Mouse (Mus musculus) kidney, adult 11 months (tissue): ENCODE measurements around the gene Atad1.
"Not testable (repeated sequence)": the region's sequence is repeated elsewhere in the genome, so short reads cannot be mapped to it uniquely, and the experiment has no call there.

Experiments used
- DNase-seq: peaks from one replicate; pipeline ENCODE4 v3.0.0; 2022

Gene Atad1

DNA sequence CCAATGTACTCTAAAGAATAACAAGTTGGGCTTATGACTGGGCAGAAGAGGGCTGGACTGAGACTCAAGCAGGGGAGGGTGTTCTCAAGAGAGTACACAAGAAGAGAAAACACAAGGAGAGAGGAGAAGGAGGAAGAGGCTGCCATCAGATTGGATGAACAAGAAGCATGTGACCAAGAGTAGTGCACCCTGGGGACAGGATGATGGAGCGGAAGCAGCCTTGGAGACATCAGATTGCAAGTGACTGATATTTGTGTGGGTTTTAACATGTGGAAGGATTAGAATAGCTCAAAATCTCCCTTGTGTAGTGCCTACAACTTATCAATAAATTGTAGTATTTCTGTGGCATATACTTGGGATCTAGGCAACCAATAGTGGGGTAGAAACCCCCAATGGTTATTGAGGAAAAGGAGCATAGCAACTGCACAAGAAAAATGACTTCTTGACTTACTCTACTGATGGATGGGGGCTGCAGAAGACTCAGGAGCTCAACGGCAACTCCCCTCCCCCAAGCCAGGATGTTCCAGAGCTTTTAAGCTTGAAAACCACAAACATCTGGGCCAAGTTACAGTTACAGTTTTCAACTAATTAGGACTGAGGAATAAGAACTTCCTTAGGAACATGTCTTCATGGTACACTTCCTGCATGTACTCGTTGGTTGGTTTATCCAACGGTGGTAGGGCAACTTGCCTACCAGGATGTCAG is 1.2 kb upstream of the Atad1 start:
- DNase-seq, result no peak

GRCm38 (mm10) chr19:32737844-32738243 is 1.7 kb downstream of the Atad1 start:
- no peak for DNase-seq

GRCm38 (mm10) chr19:32732922-32733321 is 6.7 kb downstream of the Atad1 start:
- no peak for DNase-seq

DNA sequence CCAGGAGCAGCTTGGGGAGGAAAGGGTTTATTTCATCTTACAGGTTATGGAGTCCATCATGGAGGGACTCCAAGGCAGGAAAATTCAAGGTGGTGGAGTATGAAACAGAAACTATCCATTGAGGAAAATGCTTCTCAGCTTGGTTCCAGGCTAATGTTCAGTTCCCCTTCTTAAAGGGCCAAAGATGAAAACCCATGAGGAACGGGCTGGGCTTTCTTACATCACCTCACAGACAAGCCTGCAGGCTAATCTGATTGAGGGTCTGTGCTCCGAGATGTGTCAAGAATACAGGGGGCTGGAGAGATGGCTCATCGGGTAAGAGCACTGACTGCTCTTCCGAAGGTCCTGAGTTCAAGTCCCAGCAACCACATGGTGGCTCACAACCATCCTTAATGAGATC is 9.8 kb downstream of the Atad1 start:
- DNase-seq, result no peak

- no peak for DNase-seq
Measured at GRCm38 (mm10) chr19:32726451-32727325, 12.9 kb downstream of the Atad1 start.

GRCm38 (mm10) chr19:32723817-32724216 is 15.8 kb downstream of the Atad1 start:
- no peak for DNase-seq

DNA sequence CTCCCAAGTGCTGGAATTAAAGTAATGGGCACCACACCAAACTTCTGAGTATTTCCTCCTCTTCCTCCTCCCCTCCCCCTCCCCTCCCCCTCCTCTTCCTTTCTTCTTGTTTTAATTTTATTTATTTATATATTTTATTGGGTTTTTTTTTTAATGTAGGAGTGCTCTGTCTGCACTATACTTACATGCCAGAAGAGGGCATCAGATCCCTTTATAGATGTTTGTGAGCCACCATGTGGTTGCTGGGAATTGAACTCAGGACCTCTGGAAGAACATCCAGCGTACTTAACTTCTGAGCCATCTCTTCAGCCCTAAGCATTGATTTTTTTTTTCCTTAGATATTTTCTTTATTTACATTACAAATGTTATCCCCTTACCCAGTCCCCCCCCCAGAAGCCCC is 19.3 kb downstream of the Atad1 start:
- DNase-seq, result no peak

GRCm38 (mm10) chr19:32717590-32717989 is 22.0 kb downstream of the Atad1 start:
- no peak for DNase-seq

DNA sequence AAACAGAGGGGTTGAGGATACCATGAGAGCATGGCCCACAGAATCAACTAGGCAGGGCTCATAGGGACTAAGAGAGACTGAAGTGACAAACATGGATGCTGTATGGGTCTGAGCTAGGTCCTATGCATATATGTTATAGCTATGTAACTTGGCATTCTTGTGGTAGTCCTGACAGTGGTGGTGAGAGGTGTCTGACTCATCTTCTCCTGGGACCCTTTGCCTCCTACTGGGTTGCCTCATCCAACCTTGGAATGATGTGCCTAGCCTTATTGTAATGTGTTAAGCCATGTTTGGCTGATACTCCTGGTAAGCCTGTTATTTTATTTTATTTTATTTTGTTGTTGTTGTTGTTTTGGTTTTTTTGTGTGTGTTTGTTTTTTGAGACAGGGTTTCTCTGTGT is 23.9 kb downstream of the Atad1 start:
- no peak for DNase-seq

DNA sequence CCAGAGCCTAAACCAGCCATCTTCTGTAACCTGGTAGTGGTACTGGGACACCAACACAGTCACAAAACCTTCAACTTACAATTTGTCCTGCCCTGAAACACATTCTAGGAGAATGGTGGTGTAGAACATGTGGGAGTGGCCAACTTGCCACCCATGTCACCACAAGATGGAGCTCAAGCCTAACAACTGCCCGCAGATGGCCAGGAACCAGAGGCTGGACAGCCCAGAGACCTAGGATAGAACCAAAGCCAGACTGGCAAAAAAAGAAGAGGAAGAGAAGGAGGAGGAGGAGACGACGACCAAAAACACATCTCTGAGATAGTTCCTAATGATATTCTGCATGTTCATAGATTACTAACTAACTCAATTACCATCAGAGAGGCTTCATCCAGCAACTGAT is 24.4 kb downstream of the Atad1 start:
- peak; percentile 75 for DNase-seq

- no peak for DNase-seq
Measured at GRCm38 (mm10) chr19:32713471-32713870, 26.1 kb downstream of the Atad1 start.

DNA sequence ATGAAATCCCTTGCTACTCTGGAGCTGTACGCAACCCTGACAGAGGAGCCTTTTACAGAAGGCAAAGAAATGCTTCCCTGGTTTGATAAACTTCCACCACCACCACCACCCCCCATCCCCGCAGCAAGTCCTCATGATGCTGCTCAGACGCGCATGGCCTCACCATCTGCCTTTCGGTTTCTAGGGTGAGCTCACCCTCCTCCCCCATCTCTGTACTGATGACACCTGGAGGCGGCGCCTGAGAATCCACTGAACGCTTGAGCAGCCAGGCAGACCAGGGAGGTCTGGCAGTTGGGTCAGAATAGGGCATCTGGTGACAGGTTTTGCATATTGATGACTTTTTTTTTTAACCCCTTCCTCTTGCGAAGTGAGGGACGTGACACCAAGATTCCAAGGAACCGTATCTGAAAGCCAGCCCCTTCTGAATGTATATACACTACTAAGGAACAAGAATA is 27.0 kb downstream of the Atad1 start:
- peak; percentile 84 for DNase-seq

- DNase-seq, result peak; percentile 89
Measured at GRCm38 (mm10) chr19:32711761-32712541, 27.6 kb downstream of the Atad1 start.

- no peak for DNase-seq
Measured at GRCm38 (mm10) chr19:32710288-32710687, 29.3 kb downstream of the Atad1 start.

DNA sequence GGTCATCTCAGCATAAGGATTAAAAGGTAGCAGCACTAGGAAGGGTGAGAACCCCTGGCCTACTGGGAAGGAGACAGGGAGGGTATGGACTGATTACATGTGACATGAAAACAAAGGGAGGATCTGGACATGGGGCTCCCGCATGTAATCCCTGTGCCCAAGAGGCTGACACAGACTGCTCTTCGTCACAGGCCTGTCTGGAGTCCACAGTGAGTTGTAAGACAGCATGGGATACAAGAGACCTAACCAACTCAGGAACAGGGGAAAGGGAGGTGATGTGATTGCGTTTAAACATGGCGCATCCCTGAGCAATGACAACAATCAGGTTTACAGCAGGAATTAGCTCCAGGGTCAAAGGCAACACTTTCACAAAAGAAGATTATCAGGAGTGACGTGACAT is 30.6 kb downstream of the Atad1 start:
- no peak for DNase-seq

DNA sequence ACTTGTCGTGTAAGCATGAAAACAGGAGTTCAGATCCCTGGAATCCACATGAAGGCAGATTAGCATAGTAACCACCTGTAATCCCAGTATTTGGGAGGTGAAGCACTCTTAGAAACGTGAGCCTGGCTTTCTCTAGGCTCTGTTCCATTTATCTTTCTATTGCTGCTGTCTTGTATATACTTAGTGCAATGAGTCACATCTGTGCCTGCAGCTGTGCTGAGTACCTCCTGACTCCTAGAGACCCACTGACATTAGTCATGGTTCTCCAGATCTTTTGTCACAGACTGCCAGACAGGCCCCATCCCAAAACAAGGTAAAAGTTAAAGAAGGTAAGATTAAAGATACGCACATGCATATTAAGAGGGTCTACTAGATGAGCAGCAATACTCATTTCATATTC is 37.4 kb downstream of the Atad1 start:
- no peak for DNase-seq

DNA sequence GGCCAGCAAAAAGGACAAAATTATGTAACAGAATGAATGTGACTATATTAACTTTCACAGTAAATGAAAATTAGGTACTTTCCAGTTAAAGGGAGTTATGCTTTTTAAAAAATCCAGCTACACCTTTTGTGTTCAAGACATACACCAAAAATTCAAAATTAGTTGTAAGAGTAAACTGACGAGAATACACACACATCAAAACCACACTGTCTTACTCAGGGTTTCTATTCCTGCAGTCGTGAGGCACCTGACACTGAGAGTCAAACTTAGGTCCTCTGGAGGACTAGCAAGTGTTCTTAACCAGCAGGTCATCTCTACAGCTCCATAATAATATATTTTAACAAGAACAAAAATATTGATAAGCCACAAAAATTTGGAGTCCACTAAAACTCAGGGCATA is 42.9 kb downstream of the Atad1 start:
- no peak for DNase-seq

GRCm38 (mm10) chr19:32689724-32690123 is 49.9 kb downstream of the Atad1 start:
- no peak for DNase-seq

DNA sequence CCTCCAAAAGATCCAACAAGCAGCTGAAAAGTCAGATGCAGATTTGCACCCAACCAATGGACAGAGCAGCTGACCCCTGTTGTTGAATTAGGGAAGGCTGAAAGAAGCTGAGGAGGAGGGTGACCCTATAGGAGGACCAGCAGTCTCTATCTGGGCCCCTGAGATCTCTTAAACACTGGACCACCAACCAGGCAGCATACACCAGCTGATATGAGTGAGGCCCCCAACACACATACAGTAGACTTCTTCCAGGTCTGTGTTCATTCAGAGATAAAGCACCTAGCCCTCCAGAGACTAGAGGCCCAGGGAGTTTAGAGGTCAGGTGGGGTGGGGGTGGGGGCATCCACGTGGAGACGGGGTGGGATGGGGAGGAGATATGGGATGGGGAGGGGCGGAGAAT is 51.4 kb downstream of the Atad1 start:
- not testable (repeated sequence) for DNase-seq

DNA sequence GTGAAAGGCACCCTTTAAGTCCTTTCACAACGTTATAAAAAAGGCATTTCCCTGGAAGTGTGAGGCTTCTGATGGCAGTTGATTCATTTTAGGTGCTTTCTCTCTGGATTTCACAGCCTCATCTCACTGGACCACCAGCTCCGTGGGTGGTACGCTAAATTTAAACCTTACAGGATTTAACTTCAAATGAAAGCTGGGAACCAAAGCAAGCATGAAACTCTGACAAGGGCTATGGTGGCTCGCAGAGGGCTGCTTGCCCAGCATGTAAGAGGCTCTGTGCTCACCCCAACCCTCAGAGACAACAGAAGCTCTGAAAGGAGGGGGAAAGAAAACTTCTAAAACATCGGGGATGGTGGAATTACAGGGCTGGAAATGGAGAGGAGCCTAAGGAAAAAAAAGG is 51.9 kb downstream of the Atad1 start:
- no peak for DNase-seq

- DNase-seq, result no peak
Measured at GRCm38 (mm10) chr19:32683081-32683480, 56.5 kb downstream of the Atad1 start.

DNA sequence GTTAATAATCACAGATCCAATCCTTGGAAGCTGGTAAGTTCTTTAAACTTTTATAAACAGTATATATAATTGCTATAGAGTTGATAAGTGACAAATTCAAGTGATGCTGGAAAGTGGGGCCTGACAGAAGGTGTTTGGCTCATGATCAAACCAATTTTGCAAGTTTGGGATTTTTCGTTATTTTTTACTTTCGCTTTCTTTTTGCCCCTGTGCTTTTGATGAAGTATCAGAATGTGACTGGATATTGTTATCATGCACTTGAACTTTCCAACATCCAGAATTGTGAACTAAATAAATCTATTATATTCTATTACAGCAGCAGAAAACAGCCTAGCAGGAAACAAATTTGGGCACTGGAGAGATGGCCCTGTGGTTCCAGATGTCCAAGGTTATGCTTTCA is 58.7 kb downstream of the Atad1 start:
- DNase-seq, result no peak

GRCm38 (mm10) chr19:32675766-32676165 is 63.8 kb downstream of the Atad1 start:
- no peak for DNase-seq
